Mouse (Mus musculus) layer of hippocampus, adult 9-10 months (tissue): ENCODE results near the gene Cmc1.
"Not testable (repeated sequence)": the region's sequence is repeated elsewhere in the genome, so short reads cannot be mapped to it uniquely, and the experiment has no call there.

Source experiments
- DNase-seq: peaks from one replicate; pipeline ENCODE4 v3.0.0; 2022; ENCODE audit warnings: low spot score

Gene Cmc1

GRCm38 (mm10) chr9:118140356-118140755 lies 9.6 kb downstream of the Cmc1 start:
- not testable (repeated sequence) for DNase-seq

GRCm38 (mm10) chr9:118110360-118110710 lies 39.6 kb downstream of the Cmc1 start:
- no peak for DNase-seq

DNA sequence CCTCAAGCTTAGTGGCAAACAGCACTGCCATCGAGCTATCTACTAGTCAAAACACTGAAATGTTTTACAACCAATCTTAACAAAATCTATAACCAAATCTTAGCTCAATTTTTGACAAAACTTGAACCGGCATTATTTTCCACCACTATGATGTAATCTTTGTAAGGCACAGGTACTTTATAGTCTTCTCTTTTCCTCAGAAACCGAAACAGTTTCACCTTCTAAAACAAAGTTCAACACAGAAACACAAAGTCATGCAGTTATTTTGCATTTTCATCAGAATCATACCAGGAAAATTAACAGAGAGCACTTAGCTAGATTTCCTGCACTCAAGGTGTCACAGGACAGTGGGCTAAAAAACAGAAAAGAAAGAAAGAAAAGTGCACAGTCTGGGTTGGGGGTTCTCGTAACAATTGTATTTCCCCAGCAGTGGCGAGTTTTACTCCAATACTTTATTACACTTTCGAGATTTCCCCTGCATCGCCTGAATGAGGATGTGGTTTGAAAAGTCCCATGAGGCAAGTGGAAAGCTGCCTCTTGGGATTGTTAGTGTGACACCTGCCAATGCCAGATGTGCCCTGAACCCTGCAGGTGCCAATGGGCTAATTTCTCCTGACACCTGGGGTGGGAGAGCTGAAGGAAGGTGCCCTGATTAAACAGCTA lies 40.1 kb downstream of the Cmc1 start:
- no peak for DNase-seq

GRCm38 (mm10) chr9:118108527-118109011 lies 41.4 kb downstream of the Cmc1 start:
- no peak for DNase-seq

DNA sequence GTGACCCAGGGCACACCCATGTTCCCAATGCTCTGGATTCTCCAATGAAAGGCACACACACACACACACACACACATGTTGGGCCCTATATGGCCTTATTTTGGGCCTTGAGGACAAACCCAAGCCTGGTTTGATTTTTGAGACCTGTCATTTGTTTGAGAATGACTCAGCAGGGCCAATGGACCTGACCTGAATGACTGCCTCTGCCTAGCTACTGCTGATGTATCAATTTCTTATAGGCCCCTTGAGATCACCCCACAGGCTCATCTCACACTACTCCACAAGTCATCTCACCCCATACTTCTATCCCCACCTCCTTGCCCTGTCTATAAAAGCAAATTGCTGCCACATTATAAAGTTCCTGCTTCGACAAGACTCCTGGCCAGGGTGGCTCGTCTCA lies 48.2 kb downstream of the Cmc1 start:
- DNase-seq: no peak

DNA sequence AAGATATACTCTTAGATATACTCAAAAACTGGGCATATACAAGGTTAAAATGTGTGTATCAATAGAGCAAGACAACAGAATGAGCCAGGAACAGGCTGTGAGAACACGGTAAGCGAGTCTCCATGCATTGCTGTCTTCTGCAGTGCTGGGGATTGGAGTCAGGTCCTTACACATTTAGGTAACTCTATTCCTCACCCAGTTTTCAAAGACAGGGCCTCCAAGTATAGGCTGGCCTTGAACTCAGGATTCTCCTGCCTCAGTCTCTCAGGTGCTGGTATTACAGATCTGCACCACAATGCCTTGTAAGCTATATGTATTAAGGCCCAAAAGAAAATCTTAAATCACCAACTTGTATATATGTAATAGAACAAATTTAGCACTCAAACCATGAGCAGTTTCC lies 49.5 kb downstream of the Cmc1 start:
- no peak for DNase-seq

GRCm38 (mm10) chr9:118099395-118099794 lies 50.6 kb downstream of the Cmc1 start:
- DNase-seq: no peak

GRCm38 (mm10) chr9:118083834-118084233 lies 66.1 kb downstream of the Cmc1 start:
- no peak for DNase-seq

- no peak for DNase-seq
These were observed 67.2 kb downstream of the Cmc1 start for GRCm38 (mm10) chr9:118082575-118083431.

- DNase-seq: no peak
These were observed 76.6 kb downstream of the Cmc1 start for GRCm38 (mm10) chr9:118073358-118073757.

GRCm38 (mm10) chr9:118072101-118072500 lies 77.9 kb downstream of the Cmc1 start:
- DNase-seq: no peak

DNA sequence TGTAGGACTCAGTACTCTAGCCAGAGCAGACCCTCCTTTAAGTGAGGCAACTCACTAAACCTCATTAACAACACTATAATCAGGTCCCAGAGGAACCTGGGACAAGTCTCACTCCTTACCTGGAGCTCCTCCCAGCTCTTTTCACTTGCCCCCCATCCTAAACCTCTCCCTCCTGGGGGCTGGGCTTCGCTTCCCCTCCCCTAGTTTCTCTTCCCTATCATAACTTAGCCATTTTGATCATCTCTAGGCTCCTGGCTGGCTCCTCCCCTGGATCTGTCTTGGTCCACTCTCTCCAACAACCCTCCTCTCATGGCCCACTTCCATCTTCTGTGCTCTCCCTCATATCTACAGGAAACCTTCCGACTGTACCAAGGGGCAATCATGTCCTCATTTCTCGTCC lies 78.6 kb downstream of the Cmc1 start:
- no peak for DNase-seq

GRCm38 (mm10) chr9:118070442-118070841 lies 79.5 kb downstream of the Cmc1 start:
- no peak for DNase-seq

DNA sequence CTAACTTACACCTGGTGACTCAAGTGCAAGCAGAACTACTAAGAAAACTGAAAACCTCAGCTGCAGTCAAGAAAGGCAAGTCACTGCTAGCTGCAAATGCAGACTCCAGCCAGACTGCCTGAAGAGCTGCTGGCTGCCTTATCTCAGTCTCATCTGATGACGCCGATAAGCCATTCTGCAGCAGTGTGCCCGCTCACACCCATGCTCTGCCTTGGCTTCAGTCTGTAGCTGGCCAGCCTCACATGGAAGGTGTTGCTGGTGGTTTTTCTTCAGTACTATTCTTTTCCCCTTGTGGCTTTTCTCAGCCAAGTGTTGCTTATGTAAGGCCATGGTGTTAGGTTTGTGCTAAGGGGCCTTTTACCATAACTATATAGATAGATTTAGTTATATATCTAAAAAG lies 90.9 kb downstream of the Cmc1 start:
- no peak for DNase-seq

- no peak for DNase-seq
These were observed 96.7 kb downstream of the Cmc1 start for GRCm38 (mm10) chr9:118053286-118053685.

GRCm38 (mm10) chr9:118045011-118045533 lies 104.9 kb downstream of the Cmc1 start:
- DNase-seq: no peak

- DNase-seq: no peak
These were observed 106.4 kb downstream of the Cmc1 start for GRCm38 (mm10) chr9:118043581-118043980.

DNA sequence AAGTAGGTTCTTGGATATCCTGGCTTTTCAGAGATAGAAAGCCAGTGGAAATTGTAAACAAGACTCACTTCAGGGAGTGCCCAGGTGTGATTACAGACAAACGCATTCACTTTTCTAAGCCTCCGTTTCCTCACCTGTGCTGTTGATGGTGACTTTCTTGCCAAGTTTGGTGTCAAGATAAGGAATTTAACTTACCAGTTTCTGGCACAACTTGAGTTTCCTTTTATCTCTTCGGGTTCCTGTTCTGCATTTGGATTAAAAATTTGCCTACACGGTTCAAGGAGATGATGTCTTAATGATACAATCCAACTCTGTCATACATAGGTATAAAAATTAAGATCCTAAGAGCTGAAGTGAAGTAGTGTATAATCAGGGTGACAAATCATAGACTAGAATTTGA lies 107.2 kb downstream of the Cmc1 start:
- DNase-seq: no peak

- no peak for DNase-seq
These were observed 108.3 kb downstream of the Cmc1 start for GRCm38 (mm10) chr9:118041646-118042045.

DNA sequence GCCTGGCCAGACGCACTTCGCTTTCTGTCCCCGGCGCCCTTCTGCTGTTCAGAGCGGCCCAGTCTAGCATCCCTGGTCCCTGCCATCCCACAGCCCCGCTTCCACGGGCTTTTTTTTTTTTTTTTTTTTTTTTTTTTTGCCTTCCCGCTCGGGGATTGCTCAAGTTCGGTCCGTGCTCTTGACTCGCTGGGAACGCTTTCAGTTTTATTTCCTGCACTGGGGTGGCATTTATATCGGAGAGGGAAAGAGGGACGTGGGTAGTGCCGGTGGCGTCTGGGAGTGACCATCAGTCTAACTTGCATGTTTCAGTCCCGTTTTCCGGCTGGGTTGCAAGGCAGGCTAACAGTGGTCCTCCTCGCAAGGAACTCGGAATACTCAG lies 109.0 kb downstream of the Cmc1 start:
- DNase-seq: no peak

DNA sequence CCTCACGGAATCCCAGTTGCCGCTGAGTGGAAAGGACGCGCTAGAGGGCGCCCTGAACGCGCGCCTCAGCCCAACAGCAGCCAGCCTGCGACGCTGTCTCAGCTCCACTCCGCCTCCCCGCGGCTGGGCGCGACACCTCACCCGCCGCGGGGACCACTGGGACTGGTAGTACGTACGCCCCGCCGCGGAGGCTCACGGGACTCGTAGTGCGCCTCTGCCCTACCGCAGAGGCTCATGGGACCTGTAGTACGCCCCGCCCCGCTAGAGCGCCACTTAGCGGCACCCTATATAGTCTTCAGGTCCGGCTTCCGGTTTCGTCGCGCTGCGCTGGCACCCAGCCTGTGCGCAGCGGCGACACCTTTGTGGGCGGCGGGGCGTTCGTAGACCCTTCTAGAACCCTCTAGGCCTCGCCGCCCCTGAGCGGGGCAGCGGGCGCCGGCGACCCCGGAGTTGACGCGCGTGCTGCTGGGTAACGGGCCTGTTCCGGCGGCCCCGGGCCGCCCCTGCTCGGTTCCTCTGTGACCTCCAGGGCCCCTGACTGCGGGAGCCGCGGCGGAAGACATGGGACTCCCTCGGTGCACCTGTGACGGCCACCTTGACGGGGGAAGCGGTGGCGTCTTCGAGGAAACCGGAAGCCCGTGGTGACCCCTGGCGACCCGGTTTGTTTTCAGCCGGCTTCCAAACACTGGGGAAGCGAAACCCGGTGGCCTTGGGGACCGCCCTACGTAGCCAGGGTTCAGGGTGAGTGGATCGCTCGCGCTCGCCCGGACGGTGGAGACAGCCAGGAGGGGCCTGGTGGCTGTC lies 109.6 kb downstream of the Cmc1 start, which contains the start of gene Azi2:
Gene Azi2 (plus strand): TSS at position 282 of the 804 bp plus-strand sequence.
- DNase-seq: peak; percentile 95

- no peak for DNase-seq
These were observed 115.0 kb downstream of the Cmc1 start for GRCm38 (mm10) chr9:118034990-118035389.
